Mouse (Mus musculus): ENCODE results near the gene Itih2. TPM values are rescaled to one million over a fixed set of nuclear protein-coding genes. Genes with fewer than 3 reads are reported as not detected.

Gene Itih2
- polyA plus RNA-seq, 1 experiment from 2014 or later: 0.58 TPM

- no peak for ATAC-seq (replicated peaks; ENCODE audit: extremely low read depth, insufficient read depth, low FRiP score)
- WGBS: 83% methylated on average over 14 of the region's 14 CpGs
- Histone ChIP-seq H3K4me1 (ENCODE audit: control insufficient read depth, insufficient read depth, low read length) (no peaks in the 10 kb centered on the region), H3K9ac (ENCODE audit: low read length) (no peak overlapping the region), H3K27me3 (ENCODE audit: control insufficient read depth, insufficient read depth, low read length) (no peaks in the 10 kb centered on the region), H3K4me2 (ENCODE audit: low read depth, low read length) (no peak overlapping the region), H3K36me3 (ENCODE audit: control insufficient read depth, insufficient read depth) (peaks cover 31% of the 10 kb centered on the region), H3K9me3 (replicated peaks; ENCODE audit: control insufficient read depth, low read length) (no peaks in the 10 kb centered on the region), H3K4me3 (ENCODE audit: low read length) (no peak overlapping the region), H3K27ac (ENCODE audit: low read length) (no peak overlapping the region)
Observed at GRCm38 (mm10) chr2:10094327-10095100, 36.7 kb downstream of the Itih2 start.

- 86% methylated on average over 8 of the region's 8 CpGs for WGBS
Observed at GRCm38 (mm10) chr2:10087256-10087850, 43.8 kb downstream of the Itih2 start.

GRCm38 (mm10) chr2:10082737-10083136 is 48.5 kb downstream of the Itih2 start:
- no peak for ATAC-seq (replicated peaks; ENCODE audit: extremely low read depth, insufficient read depth, low FRiP score)
- Histone ChIP-seq H3K36me3 (ENCODE audit: control insufficient read depth, insufficient read depth) (peaks cover 6% of the 10 kb centered on the region; the same call in 1 of the 2 replicates), H3K27ac (ENCODE audit: low read length) (no peak overlapping the region), H3K4me2 (ENCODE audit: low read depth, low read length) (no peak overlapping the region), H3K4me1 (ENCODE audit: control insufficient read depth, insufficient read depth, low read length) (peaks cover 23% of the 10 kb centered on the region), H3K9ac (ENCODE audit: low read length) (no peak overlapping the region), H3K27me3 (ENCODE audit: control insufficient read depth, insufficient read depth, low read length) (no peaks in the 10 kb centered on the region), H3K9me3 (replicated peaks; ENCODE audit: control insufficient read depth, low read length) (no peaks in the 10 kb centered on the region), H3K4me3 (ENCODE audit: low read length) (no peak overlapping the region)
- WGBS: 84% methylated on average over 1 of the region's 1 CpGs

More at GRCm38 (mm10) chr2:10087256-10087850, 43.8 kb downstream of the Itih2 start:
- ATAC-seq (replicated peaks; ENCODE audit: extremely low read depth, insufficient read depth, low FRiP score): no peak
- H3K9ac ChIP-seq (ENCODE audit: low read length): no peak overlapping the region
- H3K36me3 ChIP-seq (ENCODE audit: control insufficient read depth, insufficient read depth): peaks cover 34% of the 10 kb centered on the region
- H3K4me3 ChIP-seq (ENCODE audit: low read length): no peak overlapping the region
- no peaks in the 10 kb centered on the region for H3K4me1 ChIP-seq (ENCODE audit: control insufficient read depth, insufficient read depth, low read length)
- no peaks in the 10 kb centered on the region for H3K9me3 ChIP-seq (replicated peaks; ENCODE audit: control insufficient read depth, low read length)
- no peak overlapping the region for H3K4me2 ChIP-seq (ENCODE audit: low read depth, low read length)
- no peaks in the 10 kb centered on the region for H3K27me3 ChIP-seq (ENCODE audit: control insufficient read depth, insufficient read depth, low read length)
- H3K27ac ChIP-seq (ENCODE audit: low read length): no peak overlapping the region

- Histone ChIP-seq H3K36me3 (ENCODE audit: control insufficient read depth, insufficient read depth) (peaks cover 6% of the 10 kb centered on the region; the same call in 1 of the 2 replicates), H3K27me3 (ENCODE audit: control insufficient read depth, insufficient read depth, low read length) (no peaks in the 10 kb centered on the region), H3K9me3 (replicated peaks; ENCODE audit: control insufficient read depth, low read length) (no peaks in the 10 kb centered on the region), H3K27ac (ENCODE audit: low read length) (no peak overlapping the region), H3K4me3 (ENCODE audit: low read length) (peak overlapping the region; percentile 87), H3K4me2 (ENCODE audit: low read depth, low read length) (peak overlapping the region; percentile 87), H3K9ac (ENCODE audit: low read length) (peak overlapping the region; percentile 46; the same call in 1 of the 2 replicates), H3K4me1 (ENCODE audit: control insufficient read depth, insufficient read depth, low read length) (peaks cover 30% of the 10 kb centered on the region)
- 84% methylated on average over 5 of the region's 5 CpGs for WGBS
- no peak for ATAC-seq (replicated peaks; ENCODE audit: extremely low read depth, insufficient read depth, low FRiP score)
Observed at GRCm38 (mm10) chr2:10081453-10082080, 49.6 kb downstream of the Itih2 start.

- WGBS: under 1% methylated on average over 61 of the region's 61 CpGs
- Histone ChIP-seq H3K9me3 (replicated peaks; ENCODE audit: control insufficient read depth, low read length) (no peaks in the 10 kb centered on the region), H3K4me1 (ENCODE audit: control insufficient read depth, insufficient read depth, low read length) (peaks cover 38% of the 10 kb centered on the region), H3K9ac (ENCODE audit: low read length) (peak within 1 kb of the TSS; percentile 99), H3K4me3 (ENCODE audit: low read length) (peak within 1 kb of the TSS; percentile 87), H3K4me2 (ENCODE audit: low read depth, low read length) (peak within 1 kb of the TSS; percentile 87), H3K27ac (ENCODE audit: low read length) (peak within 1 kb of the TSS; percentile 96), H3K27me3 (ENCODE audit: control insufficient read depth, insufficient read depth, low read length) (no peaks in the 10 kb centered on the region), H3K36me3 (ENCODE audit: control insufficient read depth, insufficient read depth) (peaks cover 3% of the 10 kb centered on the region; the same call in 1 of the 2 replicates)
- ATAC-seq (replicated peaks; ENCODE audit: extremely low read depth, insufficient read depth, low FRiP score): peak; percentile 97
Observed at GRCm38 (mm10) chr2:10080310-10081010, 50.7 kb downstream of the Itih2 start, which contains the start of the genes Atp5c1 and Kin. TSS of gene Atp5c1 (minus strand) at chr2:10080510. TSS of gene Kin (plus strand) at chr2:10080593.

- Histone ChIP-seq H3K4me1 (ENCODE audit: control insufficient read depth, insufficient read depth, low read length) (peaks cover 42% of the 10 kb centered on the region), H3K27ac (ENCODE audit: low read length) (peak overlapping the region; percentile 96), H3K9me3 (replicated peaks; ENCODE audit: control insufficient read depth, low read length) (no peaks in the 10 kb centered on the region), H3K36me3 (ENCODE audit: control insufficient read depth, insufficient read depth) (peaks cover 3% of the 10 kb centered on the region; the same call in 1 of the 2 replicates), H3K9ac (ENCODE audit: low read length) (peak overlapping the region; percentile 99), H3K4me3 (ENCODE audit: low read length) (peak overlapping the region; percentile 87), H3K4me2 (ENCODE audit: low read depth, low read length) (peak overlapping the region; percentile 78), H3K27me3 (ENCODE audit: control insufficient read depth, insufficient read depth, low read length) (no peaks in the 10 kb centered on the region)
- peak; percentile 53 for ATAC-seq (replicated peaks; ENCODE audit: extremely low read depth, insufficient read depth, low FRiP score)
- WGBS: under 1% methylated on average over 28 of the region's 28 CpGs
Observed at GRCm38 (mm10) chr2:10079745-10080309, 51.4 kb downstream of the Itih2 start.

GRCm38 (mm10) chr2:10076675-10077074 is 54.5 kb downstream of the Itih2 start:
- Histone ChIP-seq H3K36me3 (ENCODE audit: control insufficient read depth, insufficient read depth) (0 out of 2 replicates have a peak, but pooled peaks cover 2% of the 10 kb centered on the region), H3K27ac (ENCODE audit: low read length) (no peak overlapping the region), H3K4me1 (ENCODE audit: control insufficient read depth, insufficient read depth, low read length) (peaks cover 58% of the 10 kb centered on the region), H3K4me2 (ENCODE audit: low read depth, low read length) (peak overlapping the region; percentile 78), H3K9ac (ENCODE audit: low read length) (peak overlapping the region; percentile 56), H3K4me3 (ENCODE audit: low read length) (peak overlapping the region; percentile 40), H3K27me3 (ENCODE audit: control insufficient read depth, insufficient read depth, low read length) (no peaks in the 10 kb centered on the region), H3K9me3 (replicated peaks; ENCODE audit: control insufficient read depth, low read length) (no peaks in the 10 kb centered on the region)
- 65% methylated on average over 8 of the region's 8 CpGs for WGBS
- ATAC-seq (replicated peaks; ENCODE audit: extremely low read depth, insufficient read depth, low FRiP score): no peak

GRCm38 (mm10) chr2:10074470-10074869 is 56.7 kb downstream of the Itih2 start:
- no peak for ATAC-seq (replicated peaks; ENCODE audit: extremely low read depth, insufficient read depth, low FRiP score)
- 0 out of 2 replicates have a peak, but pooled peaks cover 2% of the 10 kb centered on the region for H3K36me3 ChIP-seq (ENCODE audit: control insufficient read depth, insufficient read depth)
- H3K9ac ChIP-seq (ENCODE audit: low read length): no peak overlapping the region
- H3K27ac ChIP-seq (ENCODE audit: low read length): no peak overlapping the region
- H3K4me1 ChIP-seq (ENCODE audit: control insufficient read depth, insufficient read depth, low read length): peaks cover 53% of the 10 kb centered on the region
- H3K9me3 ChIP-seq (replicated peaks; ENCODE audit: control insufficient read depth, low read length): no peaks in the 10 kb centered on the region
- 57% methylated on average over 7 of the region's 7 CpGs for WGBS
- H3K4me3 ChIP-seq (ENCODE audit: low read length): no peak overlapping the region
- no peaks in the 10 kb centered on the region for H3K27me3 ChIP-seq (ENCODE audit: control insufficient read depth, insufficient read depth, low read length)
- H3K4me2 ChIP-seq (ENCODE audit: low read depth, low read length): no peak overlapping the region
